Mouse (Mus musculus): ENCODE data around the gene Acp6. TPM values are rescaled to one million over a fixed set of nuclear protein-coding genes. Genes with fewer than 3 reads are reported as not detected.
"Not testable (repeated sequence)": the region's sequence is repeated elsewhere in the genome, so short reads cannot be mapped to it uniquely, and the experiment has no call there.

Gene Acp6
- 45.2 TPM for polyA plus RNA-seq (2012; fragmentation: generic; extraction: Trizol)

- H3K27me3 ChIP-seq (ENCODE audit: control insufficient read depth, insufficient read depth, insufficient read length) = no peaks in the 10 kb centered on the region
- peak within 1 kb of the TSS; percentile 83 for H3K4me2 ChIP-seq (ENCODE audit: low read depth)
- H3ac ChIP-seq (ENCODE audit: control insufficient read depth, insufficient read length) = peak within 1 kb of the TSS; percentile 53
- H3K4me3 ChIP-seq = peak within 1 kb of the TSS; percentile 93
- H3K79me2 ChIP-seq (ENCODE audit: control insufficient read depth, insufficient read depth) = peaks cover 4% of the 10 kb centered on the region
- H3K36me3 ChIP-seq (ENCODE audit: control insufficient read depth, insufficient read depth) = no peaks in the 10 kb centered on the region
- TF ChIP-seq MYOG (IDR thresholded peaks at IDR 0.05; ENCODE audit: control insufficient read depth in 1 of 3, insufficient read depth in 1 of 3, insufficient read length in 2 of 3, low read depth in 2 of 3) (peak in 1 of 3 experiments; percentile 15), POLR2A (IDR thresholded peaks at IDR 0.05; ENCODE audit: insufficient read length, low read depth) (peak; percentile 25), E2F4 (IDR thresholded peaks at IDR 0.05; ENCODE audit: insufficient read depth) (no peak)
Observed at GRCm38 (mm10) chr3:97158611-97159508, at the start of gene Acp6. Gene Acp6 (plus strand): TSS chr3:97158777.

- Histone ChIP-seq H3ac (ENCODE audit: control insufficient read depth, insufficient read length) (no peak overlapping the region), H3K36me3 (ENCODE audit: control insufficient read depth, insufficient read depth) (no peaks in the 10 kb centered on the region), H3K4me3 (no peak overlapping the region), H3K27me3 (ENCODE audit: control insufficient read depth, insufficient read depth, insufficient read length) (no peaks in the 10 kb centered on the region), H3K79me2 (ENCODE audit: control insufficient read depth, insufficient read depth) (no peaks in the 10 kb centered on the region), H3K4me2 (ENCODE audit: low read depth) (no peak overlapping the region)
- TF ChIP-seq SRF (IDR thresholded peaks at IDR 0.05; ENCODE audit: control insufficient read depth, insufficient read length, low read depth) = no peak
- no peak for TF ChIP-seq REST (IDR thresholded peaks at IDR 0.05; ENCODE audit: insufficient read depth, insufficient read length)
- TF ChIP-seq E2F4 (IDR thresholded peaks at IDR 0.05; ENCODE audit: insufficient read depth) = no peak
- no peak for TF ChIP-seq POLR2AphosphoS2 (IDR thresholded peaks at IDR 0.05; ENCODE audit: insufficient read length, low read depth)
- TF ChIP-seq MYOD1 (IDR thresholded peaks at IDR 0.05; ENCODE audit: control insufficient read depth in 1 of 3, insufficient read length in 2 of 3, low read depth in 2 of 3) = no peak
- TF ChIP-seq POLR2A (IDR thresholded peaks at IDR 0.05; ENCODE audit: insufficient read length, low read depth) = no peak
- no peak for TF ChIP-seq USF1 (IDR thresholded peaks at IDR 0.05; ENCODE audit: low read depth)
- TF ChIP-seq MYOG (IDR thresholded peaks at IDR 0.05; ENCODE audit: control insufficient read depth in 1 of 3, insufficient read depth in 1 of 3, insufficient read length in 2 of 3, low read depth in 2 of 3) = no peak
- TF ChIP-seq MAX (IDR thresholded peaks at IDR 0.05; ENCODE audit: low read depth) = no peak
- no peak for TF ChIP-seq TCF12 (IDR thresholded peaks at IDR 0.05; ENCODE audit: insufficient read depth, poor library complexity, severe bottlenecking)
- TF ChIP-seq TCF3 (IDR thresholded peaks at IDR 0.05; ENCODE audit: insufficient read length, low read depth) = no peak
- no peak for TF ChIP-seq CEBPB (IDR thresholded peaks at IDR 0.05; ENCODE audit: insufficient read depth, poor library complexity, severe bottlenecking)
Observed at GRCm38 (mm10) chr3:97117511-97117910, 41.1 kb upstream of the Acp6 start.

- no peak overlapping the region for H3K4me2 ChIP-seq (ENCODE audit: low read depth)
- TF ChIP-seq E2F4 (IDR thresholded peaks at IDR 0.05; ENCODE audit: insufficient read depth) (no peak), USF1 (IDR thresholded peaks at IDR 0.05; ENCODE audit: low read depth) (no peak), REST (IDR thresholded peaks at IDR 0.05; ENCODE audit: insufficient read depth, insufficient read length) (no peak), MAX (IDR thresholded peaks at IDR 0.05; ENCODE audit: low read depth) (no peak), SRF (IDR thresholded peaks at IDR 0.05; ENCODE audit: control insufficient read depth, insufficient read length, low read depth) (no peak), MYOG (IDR thresholded peaks at IDR 0.05; ENCODE audit: control insufficient read depth in 1 of 3, insufficient read depth in 1 of 3, insufficient read length in 2 of 3, low read depth in 2 of 3) (no peak), CEBPB (IDR thresholded peaks at IDR 0.05; ENCODE audit: insufficient read depth, poor library complexity, severe bottlenecking) (no peak), MYOD1 (IDR thresholded peaks at IDR 0.05; ENCODE audit: control insufficient read depth in 1 of 3, insufficient read length in 2 of 3, low read depth in 2 of 3) (no peak), TCF3 (IDR thresholded peaks at IDR 0.05; ENCODE audit: insufficient read length, low read depth) (no peak), TCF12 (IDR thresholded peaks at IDR 0.05; ENCODE audit: insufficient read depth, poor library complexity, severe bottlenecking) (no peak), POLR2A (IDR thresholded peaks at IDR 0.05; ENCODE audit: insufficient read length, low read depth) (no peak), POLR2AphosphoS2 (IDR thresholded peaks at IDR 0.05; ENCODE audit: insufficient read length, low read depth) (no peak)
- H3K4me3 ChIP-seq = no peak overlapping the region
- H3K36me3 ChIP-seq (ENCODE audit: control insufficient read depth, insufficient read depth) = no peaks in the 10 kb centered on the region
- no peaks in the 10 kb centered on the region for H3K79me2 ChIP-seq (ENCODE audit: control insufficient read depth, insufficient read depth)
- no peaks in the 10 kb centered on the region for H3K27me3 ChIP-seq (ENCODE audit: control insufficient read depth, insufficient read depth, insufficient read length)
- no peak overlapping the region for H3ac ChIP-seq (ENCODE audit: control insufficient read depth, insufficient read length)
Observed at GRCm38 (mm10) chr3:97118313-97118712, 40.3 kb upstream of the Acp6 start.

GRCm38 (mm10) chr3:97124193-97124592 lies 34.4 kb upstream of the Acp6 start:
- Histone ChIP-seq H3K4me2 (ENCODE audit: low read depth) (no peak overlapping the region), H3K36me3 (ENCODE audit: control insufficient read depth, insufficient read depth) (no peaks in the 10 kb centered on the region), H3ac (ENCODE audit: control insufficient read depth, insufficient read length) (no peak overlapping the region), H3K4me3 (no peak overlapping the region), H3K79me2 (ENCODE audit: control insufficient read depth, insufficient read depth) (no peaks in the 10 kb centered on the region), H3K27me3 (ENCODE audit: control insufficient read depth, insufficient read depth, insufficient read length) (no peaks in the 10 kb centered on the region)
- TF ChIP-seq TCF12 (IDR thresholded peaks at IDR 0.05; ENCODE audit: insufficient read depth, poor library complexity, severe bottlenecking) (no peak), MAX (IDR thresholded peaks at IDR 0.05; ENCODE audit: low read depth) (no peak), SRF (IDR thresholded peaks at IDR 0.05; ENCODE audit: control insufficient read depth, insufficient read length, low read depth) (no peak)

GRCm38 (mm10) chr3:97129410-97129809 lies 29.2 kb upstream of the Acp6 start:
- H3K4me3 ChIP-seq = no peak overlapping the region
- no peak overlapping the region for H3ac ChIP-seq (ENCODE audit: control insufficient read depth, insufficient read length)
- no peaks in the 10 kb centered on the region for H3K27me3 ChIP-seq (ENCODE audit: control insufficient read depth, insufficient read depth, insufficient read length)
- H3K79me2 ChIP-seq (ENCODE audit: control insufficient read depth, insufficient read depth) = no peaks in the 10 kb centered on the region
- TF ChIP-seq POLR2A (IDR thresholded peaks at IDR 0.05; ENCODE audit: insufficient read length, low read depth) (no peak), E2F4 (IDR thresholded peaks at IDR 0.05; ENCODE audit: insufficient read depth) (no peak), TCF3 (IDR thresholded peaks at IDR 0.05; ENCODE audit: insufficient read length, low read depth) (no peak), SRF (IDR thresholded peaks at IDR 0.05; ENCODE audit: control insufficient read depth, insufficient read length, low read depth) (no peak), MAX (IDR thresholded peaks at IDR 0.05; ENCODE audit: low read depth) (no peak), USF1 (IDR thresholded peaks at IDR 0.05; ENCODE audit: low read depth) (no peak), TCF12 (IDR thresholded peaks at IDR 0.05; ENCODE audit: insufficient read depth, poor library complexity, severe bottlenecking) (no peak), REST (IDR thresholded peaks at IDR 0.05; ENCODE audit: insufficient read depth, insufficient read length) (no peak), POLR2AphosphoS2 (IDR thresholded peaks at IDR 0.05; ENCODE audit: insufficient read length, low read depth) (no peak), CEBPB (IDR thresholded peaks at IDR 0.05; ENCODE audit: insufficient read depth, poor library complexity, severe bottlenecking) (no peak), MYOD1 (IDR thresholded peaks at IDR 0.05; ENCODE audit: control insufficient read depth in 1 of 3, insufficient read length in 2 of 3, low read depth in 2 of 3) (no peak), MYOG (IDR thresholded peaks at IDR 0.05; ENCODE audit: control insufficient read depth in 1 of 3, insufficient read depth in 1 of 3, insufficient read length in 2 of 3, low read depth in 2 of 3) (no peak)
- H3K4me2 ChIP-seq (ENCODE audit: low read depth) = no peak overlapping the region
- no peaks in the 10 kb centered on the region for H3K36me3 ChIP-seq (ENCODE audit: control insufficient read depth, insufficient read depth)

GRCm38 (mm10) chr3:97137666-97138065 lies 20.9 kb upstream of the Acp6 start:
- H3K4me2 ChIP-seq (ENCODE audit: low read depth); H3K79me2 ChIP-seq (ENCODE audit: control insufficient read depth, insufficient read depth); H3K27me3 ChIP-seq (ENCODE audit: control insufficient read depth, insufficient read depth, insufficient read length); H3ac ChIP-seq (ENCODE audit: control insufficient read depth, insufficient read length); H3K4me3 ChIP-seq; H3K36me3 ChIP-seq (ENCODE audit: control insufficient read depth, insufficient read depth): not testable (repeated sequence)

Measured in myocyte (in vitro differentiated cells).